Mouse (Mus musculus): ENCODE results near the gene Ctla4.

DNA sequence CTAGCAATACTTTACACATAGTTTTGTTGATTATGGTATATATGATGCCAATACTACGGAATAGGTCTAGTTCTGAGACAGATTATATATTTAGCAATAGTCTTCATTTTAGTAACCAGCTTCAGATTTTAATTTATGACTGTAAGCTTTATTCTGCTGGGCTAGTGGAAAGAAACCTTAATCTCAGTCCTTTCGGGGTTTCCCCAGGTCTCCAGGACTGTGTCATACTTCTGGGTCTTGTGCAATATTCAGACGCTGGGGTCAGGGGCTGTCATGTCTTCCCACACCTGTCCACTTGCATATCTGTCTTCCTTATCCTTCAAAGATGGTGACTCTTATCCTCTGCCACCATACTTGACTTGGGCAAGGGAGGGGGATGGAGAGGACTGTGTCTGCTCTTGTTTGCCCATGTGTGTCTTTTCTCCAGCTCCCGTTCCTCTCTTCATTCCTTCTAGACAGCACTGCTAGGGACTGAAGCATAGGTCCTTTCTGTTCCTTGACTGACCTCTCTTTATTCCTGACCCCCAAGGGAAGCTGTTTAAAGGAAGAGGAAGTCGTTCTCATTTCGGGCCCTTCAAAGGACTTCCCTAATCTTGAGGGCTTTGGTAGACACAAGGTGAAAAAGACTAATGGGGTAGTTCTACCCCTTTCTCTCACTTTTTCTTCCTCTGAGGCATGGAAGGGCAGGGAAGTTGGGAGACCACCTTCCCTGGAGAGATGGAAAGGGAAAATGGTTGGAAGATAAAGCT is 50.3 kb downstream of the Ctla4 start:
- TF ChIP-seq TAL1 (IDR thresholded peaks at IDR 0.05; ENCODE audit: low read length) (no peak), GATA1 (IDR thresholded peaks at IDR 0.05; ENCODE audit: low read length) (no peak)

Measured in erythroblast, embryonic 14.5 days (primary cell).